ENCODE assay signal across 8 mouse cellular contexts in the genomic region with DNA sequence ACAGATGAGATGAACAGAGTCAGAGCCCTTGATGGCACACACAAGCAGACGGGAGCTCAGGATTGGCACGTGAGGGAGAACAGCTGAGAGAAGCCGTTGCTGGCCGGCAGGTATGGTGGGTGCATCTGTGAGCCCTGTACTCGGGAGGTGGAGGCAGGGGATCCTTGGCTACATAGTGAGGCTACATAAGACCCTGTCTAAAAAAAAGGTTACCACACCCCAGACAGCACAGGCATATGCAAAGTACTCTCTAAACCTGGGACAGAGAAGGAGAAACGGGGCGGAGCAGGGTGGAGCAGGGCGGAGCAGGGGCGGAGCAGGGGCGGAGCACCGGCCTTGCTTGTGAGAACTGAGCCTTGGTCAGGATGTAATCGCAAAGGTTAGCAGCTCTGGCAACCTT. TPM values are rescaled to one million over a fixed set of nuclear protein-coding genes. Genes with fewer than 3 reads are reported as not detected.
DNase-seq lines count a peak whose midpoint lies in the region; ATAC-seq lines count a peak whose summit lies in the region.

No protein-coding gene starts in this region.

- peak; percentile 76 for ATAC-seq in heart, embryonic 12.5 days (ENCODE audit: insufficient number of reproducible peaks, low FRiP score)
- peak; percentile 79 for ATAC-seq in liver, embryonic 15.5 days (ENCODE audit: insufficient read depth)
- no peak for ATAC-seq in midbrain, embryonic 14.5 days (ENCODE audit: low FRiP score, low TSS enrichment)

- peaks cover 49% of the 10 kb centered on the region for H3K36me3 ChIP-seq in heart, embryonic 12.5 days
- H3K36me3 ChIP-seq in liver, embryonic 15.5 days (replicated peaks): peaks cover 54% of the 10 kb centered on the region
- peaks cover 42% of the 10 kb centered on the region for H3K36me3 ChIP-seq in midbrain, embryonic 14.5 days (ENCODE audit: control insufficient read depth, insufficient read depth, low read length)

- H3K4me2 ChIP-seq in heart, embryonic 12.5 days: no peak overlapping the region
- H3K4me2 ChIP-seq in liver, embryonic 15.5 days: peak overlapping the region; percentile 57
- H3K4me2 ChIP-seq in midbrain, embryonic 14.5 days (ENCODE audit: low read length): no peak overlapping the region

- 35% methylated on average over 12 of the region's 12 CpGs for WGBS in heart, embryonic 12.5 days
- WGBS in liver, embryonic 15.5 days (ENCODE audit: insufficient replicate concordance): 33% methylated on average over 12 of the region's 12 CpGs
- 38% methylated on average over 12 of the region's 12 CpGs for WGBS in midbrain, embryonic 14.5 days

- H3K4me1 ChIP-seq in heart, embryonic 12.5 days (replicated peaks): peaks cover 23% of the 10 kb centered on the region
- peaks cover 52% of the 10 kb centered on the region for H3K4me1 ChIP-seq in liver, embryonic 15.5 days (replicated peaks)
- peaks cover 10% of the 10 kb centered on the region; the same call in 1 of the 2 replicates for H3K4me1 ChIP-seq in midbrain, embryonic 14.5 days (ENCODE audit: control insufficient read depth, insufficient read depth, low read length)

- no peak overlapping the region for H3K4me3 ChIP-seq in heart, embryonic 12.5 days
- H3K4me3 ChIP-seq in liver, embryonic 15.5 days (replicated peaks): peak overlapping the region; percentile 21; the same call in 1 of the 2 replicates
- no peak overlapping the region for H3K4me3 ChIP-seq in midbrain, embryonic 14.5 days (replicated peaks; ENCODE audit: low read depth, low read length)

- no peak overlapping the region for H3K9ac ChIP-seq in heart, embryonic 12.5 days
- H3K9ac ChIP-seq in liver, embryonic 15.5 days: no peak overlapping the region; the same call in 1 of the 2 replicates
- no peak overlapping the region for H3K9ac ChIP-seq in midbrain, embryonic 14.5 days (replicated peaks; ENCODE audit: low read length)

- peak; percentile 47 to 48 for DNase-seq in cerebellum, adult 18-20 months
- no peak for DNase-seq in cerebellum, adult 11-12 months
- peak; percentile 29 for DNase-seq in right cerebral cortex, adult 18-20 months
- no peak for DNase-seq in right cerebral cortex, postnatal 36 days (ENCODE audit: low spot score in 2 of 2)
- peak; percentile 79 for DNase-seq in testis, postnatal 10 days (ENCODE audit: low spot score)
- no peak for DNase-seq in midbrain, embryonic 14.5 days

- no peak overlapping the region for H3K27ac ChIP-seq in heart, embryonic 12.5 days (ENCODE audit: poor library complexity, severe bottlenecking)
- peak overlapping the region; percentile 81 for H3K27ac ChIP-seq in liver, embryonic 15.5 days (replicated peaks)
- H3K27ac ChIP-seq in midbrain, embryonic 14.5 days (replicated peaks; ENCODE audit: low read depth, low read length): no peak overlapping the region

- H3K9me3 ChIP-seq in heart, embryonic 12.5 days (replicated peaks): no peaks in the 10 kb centered on the region
- no peaks in the 10 kb centered on the region for H3K9me3 ChIP-seq in liver, embryonic 15.5 days (replicated peaks)
- no peaks in the 10 kb centered on the region for H3K9me3 ChIP-seq in midbrain, embryonic 14.5 days (ENCODE audit: control insufficient read depth, low read length)

- no peaks in the 10 kb centered on the region for H3K27me3 ChIP-seq in heart, embryonic 12.5 days (replicated peaks)
- no peaks in the 10 kb centered on the region for H3K27me3 ChIP-seq in liver, embryonic 15.5 days
- H3K27me3 ChIP-seq in midbrain, embryonic 14.5 days (ENCODE audit: control insufficient read depth, insufficient read depth, low read length): no peaks in the 10 kb centered on the region

RNA-seq across cellular contexts. Expression of gene Rcc1, which starts 2.8 kb away (rescaled TPM):
- 39.2 and 47.1 TPM in 2 replicates for polyA plus RNA-seq in heart, embryonic 12.5 days (2016; fragmentation: Nextera tagmentation; extraction: Ambion mirVana)
- 48.0 and 54.5 TPM in 2 replicates for polyA plus RNA-seq in liver, embryonic 15.5 days (2015; fragmentation: Nextera tagmentation; extraction: Ambion mirVana)
- polyA plus RNA-seq in midbrain, embryonic 14.5 days (2014; fragmentation: Nextera tagmentation; extraction: Ambion mirVana): 26.4 and 28.6 TPM in 2 replicates

RNA-seq across cellular contexts. Expression of gene Trnau1ap, which starts 26.8 kb away (rescaled TPM):
- polyA plus RNA-seq in heart, embryonic 12.5 days (2016; fragmentation: Nextera tagmentation; extraction: Ambion mirVana): 64.8 and 68.5 TPM in 2 replicates
- polyA plus RNA-seq in liver, embryonic 15.5 days (2015; fragmentation: Nextera tagmentation; extraction: Ambion mirVana): 28.7 and 34.2 TPM in 2 replicates
- polyA plus RNA-seq in midbrain, embryonic 14.5 days (2014; fragmentation: Nextera tagmentation; extraction: Ambion mirVana): 82.2 and 84.0 TPM in 2 replicates

RNA-seq across cellular contexts. Expression of gene Rab42, which starts 53.0 kb away (rescaled TPM):
- polyA plus RNA-seq in heart, embryonic 12.5 days (2016; fragmentation: Nextera tagmentation; extraction: Ambion mirVana): 1.1 TPM in 2 replicates
- 0.52 and 0.54 TPM in 2 replicates for polyA plus RNA-seq in liver, embryonic 15.5 days (2015; fragmentation: Nextera tagmentation; extraction: Ambion mirVana)
- 1.3 TPM in 2 replicates for polyA plus RNA-seq in midbrain, embryonic 14.5 days (2014; fragmentation: Nextera tagmentation; extraction: Ambion mirVana)

Comparison
In these comparisons a context has a peak if more than half of its experiments do, and no peak if none do; other contexts are left out.
1. DNase-seq: peak in cerebellum, adult 18-20 months (2 of 2), right cerebral cortex, adult 18-20 months (single experiment) and testis, postnatal 10 days (single experiment); none in cerebellum, adult 11-12 months (single experiment), right cerebral cortex, postnatal 36 days (0 of 2) and midbrain, embryonic 14.5 days (single experiment).